Mouse (Mus musculus) lung, postnatal 25 days (tissue): ENCODE data around the gene Exo1.

Source experiments
- DNase-seq: peaks from one replicate; pipeline ENCODE4 v3.0.0; 2022; ENCODE audit warnings: low spot score

Gene Exo1

DNA sequence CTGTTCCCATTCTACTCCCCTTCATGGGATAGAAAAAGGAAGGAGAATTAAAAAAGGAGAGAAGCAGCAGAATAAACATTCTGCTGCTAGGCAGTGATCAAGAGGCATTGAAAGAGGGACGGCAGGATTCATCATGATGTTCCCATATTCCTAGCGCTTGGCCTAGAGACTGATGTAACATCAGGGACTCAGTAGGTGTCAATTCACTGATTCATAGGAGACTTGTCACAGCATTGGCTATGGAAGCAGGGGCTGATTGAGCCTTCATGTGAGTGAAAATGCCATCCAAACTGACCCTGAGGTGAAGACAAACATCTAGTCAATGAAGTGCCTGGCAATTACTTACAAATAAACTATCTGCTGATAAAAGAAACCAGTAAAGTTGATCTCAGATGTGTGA is 70.5 kb downstream of the Exo1 start:
- DNase-seq = no peak

- DNase-seq = no peak
Measured at GRCm38 (mm10) chr1:175961786-175962185, 81.4 kb downstream of the Exo1 start.
